Mouse (Mus musculus) heart, postnatal 4 days (tissue): ENCODE measurements around the gene Sf3b3. TPM values are rescaled to one million over a fixed set of nuclear protein-coding genes. Genes with fewer than 3 reads are reported as not detected.
A peak's percentile ranks its signal among the peaks of the same experiment; 100 is the strongest.
"Not testable (repeated sequence)": the region's sequence is repeated elsewhere in the genome, so short reads cannot be mapped to it uniquely, and the experiment has no call there.

Experiments
- DNase-seq: peaks from one replicate; pipeline ENCODE4 v3.0.0; 2021
- total RNA-seq, 2 experiments: library from RNA; stranded (reverse); gene quantifications; 2 replicates each; pipeline ENCODE4 v1.2.3; 2021

Sf3b3 gene
- 10 to 100 TPM; 61.4 to 64.9 TPM for total RNA-seq

- DNase-seq = peak; percentile 88
These were observed at the start of gene Sf3b3, which contains the start of gene Cog4 for GRCm38 (mm10) chr8:110846405-110847170. TSS of gene Sf3b3 (minus strand) at chr8:110846787. TSS of gene Cog4 (plus strand) at chr8:110846600.

GRCm38 (mm10) chr8:110895812-110896211, 49.2 kb upstream of the Sf3b3 start:
- no peak for DNase-seq

GRCm38 (mm10) chr8:110895254-110895653, 48.7 kb upstream of the Sf3b3 start:
- no peak for DNase-seq

GRCm38 (mm10) chr8:110894851-110895250, 48.3 kb upstream of the Sf3b3 start:
- no peak for DNase-seq

- no peak for DNase-seq
These were observed 46.3 kb upstream of the Sf3b3 start for GRCm38 (mm10) chr8:110892913-110893312.

GRCm38 (mm10) chr8:110892040-110892439, 45.5 kb upstream of the Sf3b3 start:
- DNase-seq = no peak

- no peak for DNase-seq
These were observed 43.4 kb upstream of the Sf3b3 start for GRCm38 (mm10) chr8:110889904-110890470.

- no peak for DNase-seq
These were observed 42.3 kb upstream of the Sf3b3 start for GRCm38 (mm10) chr8:110888860-110889259.

- no peak for DNase-seq
These were observed 41.9 kb upstream of the Sf3b3 start for GRCm38 (mm10) chr8:110888441-110888840.

- no peak for DNase-seq
These were observed 41.0 kb upstream of the Sf3b3 start for GRCm38 (mm10) chr8:110887551-110887950.

- no peak for DNase-seq
These were observed 40.0 kb upstream of the Sf3b3 start for GRCm38 (mm10) chr8:110886634-110887033.

- DNase-seq = no peak
These were observed 37.2 kb upstream of the Sf3b3 start for GRCm38 (mm10) chr8:110883824-110884223.

GRCm38 (mm10) chr8:110881741-110882310, 35.2 kb upstream of the Sf3b3 start:
- no peak for DNase-seq

GRCm38 (mm10) chr8:110877862-110878261, 31.3 kb upstream of the Sf3b3 start:
- DNase-seq = no peak

GRCm38 (mm10) chr8:110870501-110870900, 23.9 kb upstream of the Sf3b3 start:
- DNase-seq = no peak

GRCm38 (mm10) chr8:110861347-110862025, 14.9 kb upstream of the Sf3b3 start:
- not testable (repeated sequence) for DNase-seq

GRCm38 (mm10) chr8:110859651-110860501, 13.3 kb upstream of the Sf3b3 start:
- no peak for DNase-seq

- DNase-seq = no peak
These were observed 10.3 kb upstream of the Sf3b3 start for GRCm38 (mm10) chr8:110856760-110857461.

- not testable (repeated sequence) for DNase-seq
These were observed 9.5 kb upstream of the Sf3b3 start for GRCm38 (mm10) chr8:110856073-110856472.

GRCm38 (mm10) chr8:110851186-110851585, 4.6 kb upstream of the Sf3b3 start:
- no peak for DNase-seq
